Mouse (Mus musculus): ENCODE measurements around the gene Ess2.

DNA sequence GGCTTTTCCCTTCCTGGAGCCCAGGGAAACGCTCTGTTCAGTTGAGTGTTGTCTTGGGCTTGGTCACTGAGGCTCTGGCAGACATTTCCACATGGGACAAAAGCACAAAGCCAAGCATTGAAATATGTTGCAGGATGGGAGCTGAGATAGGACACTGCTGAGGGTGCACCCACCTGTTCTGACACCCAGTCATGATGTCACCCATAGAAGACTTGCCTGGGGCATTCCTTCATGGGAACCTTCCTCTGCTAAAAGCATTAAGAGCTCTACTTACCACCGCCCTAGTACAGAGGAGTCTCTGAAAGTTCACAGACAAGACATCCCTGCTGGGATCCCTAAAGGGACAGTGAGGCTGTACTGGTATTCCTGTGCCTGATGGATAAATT lies 20.8 kb downstream of the Ess2 start:
- TF ChIP-seq POLR2A (IDR thresholded peaks at IDR 0.05; ENCODE audit: low read depth, low read length) (no peak), CTCF (conservative IDR thresholded peaks at IDR 0.05; ENCODE audit: insufficient read depth, insufficient read length, low read depth, low read length) (no peak)

Measured in kidney, adult 2 months (tissue).